Mouse (Mus musculus): ENCODE measurements around the gene Pdf. TPM values are rescaled to one million over a fixed set of nuclear protein-coding genes. Genes with fewer than 3 reads are reported as not detected.

Gene Pdf
- polyA plus RNA-seq, 1 experiment from 2014 or later = 35.8 TPM

Small RNA genes within 50 kb of the gene (microRNA-seq; reads per million reads assigned to microRNA genes)
- 1.7 reads per million for gene Mir7075

Other genes starting within 250 kb of the Pdf start
- gene Has3, start 178.4 kb downstream of the Pdf start, polyA plus RNA-seq (2015; fragmentation: Nextera tagmentation; extraction: Ambion mirVana) = 1.3 and 1.4 TPM in 2 replicates
- 42.6 and 44.6 TPM in 2 replicates for gene Utp4, start 155.0 kb downstream of the Pdf start, polyA plus RNA-seq (2015; fragmentation: Nextera tagmentation; extraction: Ambion mirVana)
- gene Sntb2, start 112.9 kb downstream of the Pdf start, polyA plus RNA-seq (2015; fragmentation: Nextera tagmentation; extraction: Ambion mirVana) = 5.2 and 5.8 TPM in 2 replicates
- 147 and 151 TPM in 2 replicates for gene Vps4a, start 17.4 kb downstream of the Pdf start, polyA plus RNA-seq (2015; fragmentation: Nextera tagmentation; extraction: Ambion mirVana)
- gene Cog8, start 8.1 kb upstream of the Pdf start, polyA plus RNA-seq (2015; fragmentation: Nextera tagmentation; extraction: Ambion mirVana) = 42.0 and 44.8 TPM in 2 replicates
- gene Nip7, start 8.3 kb upstream of the Pdf start, polyA plus RNA-seq (2015; fragmentation: Nextera tagmentation; extraction: Ambion mirVana) = 70.2 and 71.1 TPM in 2 replicates
- gene Tmed6, start 17.0 kb upstream of the Pdf start, polyA plus RNA-seq (2015; fragmentation: Nextera tagmentation; extraction: Ambion mirVana) = not detected in 2 replicates
- gene Terf2, start 47.9 kb upstream of the Pdf start, polyA plus RNA-seq (2015; fragmentation: Nextera tagmentation; extraction: Ambion mirVana) = 27.3 and 29.7 TPM in 2 replicates
- 109 and 116 TPM in 2 replicates for gene Cyb5b, start 102.0 kb upstream of the Pdf start, polyA plus RNA-seq (2015; fragmentation: Nextera tagmentation; extraction: Ambion mirVana)
- 10.8 and 12.3 TPM in 2 replicates for gene Nfat5, start 244.9 kb upstream of the Pdf start, polyA plus RNA-seq (2015; fragmentation: Nextera tagmentation; extraction: Ambion mirVana)